Mouse (Mus musculus) liver, embryonic 11.5 days (tissue): ENCODE measurements at regions not wholly inside any gene's neighbourhood (a gene's known extent, or its start where the extent isn't known, plus 50 kb on each side); places are given as distances from the start of the nearest gene placed in this dataset.

Source experiments
- ATAC-seq: fragments of 200-750 bp; cut with Nextera tagmentation; replicated peaks from 2 replicates; pipeline ENCODE4 v1.8.0; 2017; ENCODE audit warnings: moderate number of reproducible peaks, mild to moderate bottlenecking, moderate TSS enrichment, moderate library complexity; ENCODE audit not compliant: low FRiP score
- DNase-seq: peaks from one replicate; pipeline ENCODE4 v3.0.0-alpha.2; 2017; ENCODE audit warnings: low spot score
- H3K27ac ChIP-seq: fragments of 300-500 bp; sonication (generic); 2 replicates; pipeline ENCODE4 v1.5.1; 2014; ENCODE audit warnings: mild to moderate bottlenecking, low read depth, low read length, control low read depth
- H3K27me3 ChIP-seq: fragments of 300-500 bp; sonication (generic); replicated peaks from 2 replicates; pipeline ENCODE4 v1.6.1; 2014; ENCODE audit warnings: low read length, mixed read lengths; ENCODE audit not compliant: control insufficient read depth, insufficient read depth
- H3K36me3 ChIP-seq: fragments of 300-500 bp; sonication (generic); 2 replicates; pipeline ENCODE4 v1.6.1; 2014; ENCODE audit warnings: mild to moderate bottlenecking, low read length, moderate library complexity, mixed read lengths; ENCODE audit not compliant: control insufficient read depth, insufficient read depth
- H3K4me1 ChIP-seq: fragments of 300-500 bp; sonication (generic); replicated peaks from 2 replicates; pipeline ENCODE4 v1.6.1; 2014; ENCODE audit warnings: low read length, mixed read lengths; ENCODE audit not compliant: control insufficient read depth, insufficient read depth
- H3K4me2 ChIP-seq: fragments of 300-500 bp; sonication (generic); 2 replicates; pipeline ENCODE4 v1.6.1; 2014; ENCODE audit warnings: mild to moderate bottlenecking, control low read depth, moderate library complexity
- H3K4me3 ChIP-seq: fragments of 300-500 bp; sonication (generic); 2 replicates; pipeline ENCODE4 v1.5.1; 2014; ENCODE audit warnings: low read depth, low read length, control low read depth
- H3K9ac ChIP-seq: fragments of 300-500 bp; sonication (generic); 2 replicates; pipeline ENCODE4 v1.6.1; 2014; ENCODE audit warnings: low read depth, low read length, control low read depth
- H3K9me3 ChIP-seq: fragments of 300-500 bp; sonication (generic); 2 replicates; pipeline ENCODE4 v1.6.1; 2016; ENCODE audit warnings: low read length, inconsistent platforms, mixed read lengths; ENCODE audit not compliant: control insufficient read depth
- WGBS: fragments of 180-500 bp; shearing (Covaris S2); extraction: QIAGEN DNeasy Blood & Tissue Kit; methylation state at CpG from one replicate; pipeline ENCODE4 v1.1.7; 2014; 5-methylcytosine and 5-hydroxymethylcytosine counted together

DNA sequence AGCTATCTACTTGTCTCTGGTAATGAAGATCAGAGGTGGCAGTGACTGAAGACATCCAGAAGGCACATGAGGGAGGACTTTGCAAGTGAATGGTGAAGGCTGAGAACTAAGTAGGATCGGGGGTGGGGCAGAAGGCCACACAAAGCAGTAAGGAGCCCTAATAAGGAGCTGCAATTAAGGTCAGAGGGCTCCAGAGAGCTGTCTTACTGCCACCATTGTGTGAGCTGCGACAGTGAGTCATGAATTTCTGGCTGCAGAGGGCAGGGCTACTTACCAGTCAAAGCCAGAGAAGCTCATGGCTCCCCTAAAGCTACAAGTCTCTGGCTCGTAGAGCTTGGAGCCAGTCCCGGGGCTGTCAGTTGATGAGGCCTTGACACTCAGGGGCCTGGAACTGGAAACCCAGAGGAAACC, 172.1 kb downstream of the Shq1 start:
- Histone ChIP-seq H3K4me3 (no peak overlapping the region), H3K9me3 (no peaks in the 10 kb centered on the region), H3K4me2 (no peak overlapping the region), H3K27me3 (no peaks in the 10 kb centered on the region), H3K4me1 (no peaks in the 10 kb centered on the region), H3K9ac (no peak overlapping the region), H3K36me3 (no peaks in the 10 kb centered on the region), H3K27ac (no peak overlapping the region)
- WGBS = 35% methylated on average over 4 of the region's 4 CpGs
- DNase-seq = no peak
- ATAC-seq = no peak

GRCm38 (mm10) chr6:100498126-100498525, 172.8 kb downstream of the Shq1 start:
- H3K27ac ChIP-seq = no peak overlapping the region
- H3K27me3 ChIP-seq = no peaks in the 10 kb centered on the region
- H3K4me2 ChIP-seq = no peak overlapping the region
- H3K4me3 ChIP-seq = no peak overlapping the region
- no peaks in the 10 kb centered on the region for H3K36me3 ChIP-seq
- H3K9me3 ChIP-seq = no peaks in the 10 kb centered on the region
- 78% methylated on average over 2 of the region's 2 CpGs for WGBS
- no peak for ATAC-seq
- no peak for DNase-seq
- H3K9ac ChIP-seq = no peak overlapping the region
- no peaks in the 10 kb centered on the region for H3K4me1 ChIP-seq

DNA sequence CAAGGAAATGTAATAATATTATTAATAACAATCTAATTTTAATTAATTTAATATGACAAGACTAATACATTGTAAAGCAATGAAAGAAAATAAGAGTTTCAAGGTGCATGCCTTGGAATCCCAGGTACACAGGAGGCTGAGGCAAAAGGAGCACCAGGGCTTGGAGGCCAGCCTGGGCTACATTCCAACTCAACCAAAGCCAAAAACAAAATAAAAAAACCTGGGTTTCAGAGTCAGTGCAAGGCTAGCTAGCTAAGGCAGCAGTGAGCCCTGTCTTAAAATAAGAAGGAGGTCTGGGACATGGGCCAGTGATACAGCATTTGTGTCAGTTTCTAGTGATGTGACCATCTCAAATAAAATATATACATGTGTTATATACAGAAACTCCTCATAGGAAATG, 174.8 kb downstream of the Shq1 start:
- no peak for ATAC-seq
- H3K36me3 ChIP-seq = no peaks in the 10 kb centered on the region
- H3K9me3 ChIP-seq = no peaks in the 10 kb centered on the region
- H3K27ac ChIP-seq = no peak overlapping the region
- no peak for DNase-seq
- no peak overlapping the region for H3K9ac ChIP-seq
- H3K4me2 ChIP-seq = no peak overlapping the region
- no peaks in the 10 kb centered on the region for H3K4me1 ChIP-seq
- no peaks in the 10 kb centered on the region for H3K27me3 ChIP-seq
- H3K4me3 ChIP-seq = no peak overlapping the region

GRCm38 (mm10) chr6:100495131-100495530, 175.8 kb downstream of the Shq1 start:
- Histone ChIP-seq H3K9me3 (no peaks in the 10 kb centered on the region), H3K9ac (no peak overlapping the region), H3K4me3 (no peak overlapping the region), H3K4me2 (no peak overlapping the region), H3K36me3 (no peaks in the 10 kb centered on the region), H3K27me3 (no peaks in the 10 kb centered on the region), H3K27ac (no peak overlapping the region), H3K4me1 (no peaks in the 10 kb centered on the region)
- WGBS = 79% methylated on average over 12 of the region's 12 CpGs
- DNase-seq (no peak), ATAC-seq (no peak)

- Histone ChIP-seq H3K27me3 (no peaks in the 10 kb centered on the region), H3K9ac (no peak overlapping the region), H3K9me3 (no peaks in the 10 kb centered on the region), H3K4me1 (no peaks in the 10 kb centered on the region), H3K4me2 (no peak overlapping the region), H3K27ac (no peak overlapping the region), H3K4me3 (no peak overlapping the region), H3K36me3 (no peaks in the 10 kb centered on the region)
- ATAC-seq = no peak
- WGBS = 52% methylated on average over 1 of the region's 1 CpGs
- DNase-seq = no peak
Observed at GRCm38 (mm10) chr6:100493558-100493957, 177.4 kb downstream of the Shq1 start.

DNA sequence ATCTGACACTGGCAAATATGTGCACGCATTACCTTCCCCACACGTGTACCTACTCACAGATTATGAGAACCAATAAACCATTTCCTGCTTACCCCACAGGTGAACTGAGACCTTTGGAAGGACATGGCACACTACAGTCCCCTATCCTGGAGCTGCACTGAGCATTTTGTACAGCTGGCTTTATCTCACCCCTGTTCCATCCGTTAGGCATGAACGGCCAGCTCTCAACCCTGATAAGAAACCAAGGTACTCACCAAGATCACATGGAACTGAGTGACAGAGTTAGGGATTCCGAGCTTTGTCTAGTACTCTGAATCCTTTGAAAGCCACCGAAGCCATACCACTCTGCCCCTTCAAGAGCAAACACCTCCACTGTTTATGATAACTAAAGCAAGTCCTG, 179.1 kb downstream of the Shq1 start:
- 64% methylated on average over 6 of the region's 6 CpGs for WGBS
- DNase-seq = no peak

GRCm38 (mm10) chr6:100490920-100491712, 179.8 kb downstream of the Shq1 start:
- Histone ChIP-seq H3K9ac (no peak overlapping the region), H3K9me3 (no peaks in the 10 kb centered on the region), H3K27ac (no peak overlapping the region), H3K27me3 (no peaks in the 10 kb centered on the region), H3K36me3 (no peaks in the 10 kb centered on the region), H3K4me3 (no peak overlapping the region), H3K4me2 (no peak overlapping the region), H3K4me1 (no peaks in the 10 kb centered on the region)
- DNase-seq = no peak
- WGBS = 86% methylated on average over 7 of the region's 7 CpGs
- no peak; the same call in 1 of the 2 replicates for ATAC-seq

More for the DNA sequence above, 179.1 kb downstream of the Shq1 start:
- no peak for ATAC-seq
- Histone ChIP-seq H3K27me3 (no peaks in the 10 kb centered on the region), H3K4me1 (no peaks in the 10 kb centered on the region), H3K4me3 (no peak overlapping the region), H3K9ac (no peak overlapping the region), H3K9me3 (no peaks in the 10 kb centered on the region), H3K27ac (no peak overlapping the region), H3K4me2 (no peak overlapping the region), H3K36me3 (no peaks in the 10 kb centered on the region)

DNA sequence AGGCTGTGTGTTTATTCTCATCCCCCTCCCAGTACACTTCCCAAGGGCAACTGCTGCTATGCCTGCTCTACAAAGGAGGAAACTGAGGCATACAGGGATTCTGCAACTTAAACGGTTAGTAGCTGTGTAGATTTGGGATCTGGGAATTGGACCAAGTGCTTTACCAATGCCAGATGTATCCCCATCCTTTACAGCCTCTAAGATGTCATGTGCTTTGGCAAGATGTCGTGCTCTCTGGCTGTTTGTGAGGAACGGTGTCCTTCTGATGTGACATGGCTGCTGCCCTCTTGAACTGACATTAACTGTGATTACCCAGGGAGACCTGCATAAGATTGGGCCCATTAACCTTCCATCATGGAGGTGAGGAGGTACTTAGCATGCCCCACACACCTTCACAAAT, 187.1 kb downstream of the Shq1 start:
- 62% methylated on average over 3 of the region's 3 CpGs for WGBS
- DNase-seq = no peak
- Histone ChIP-seq H3K36me3 (no peaks in the 10 kb centered on the region), H3K27ac (no peak overlapping the region), H3K4me2 (no peak overlapping the region), H3K4me3 (no peak overlapping the region), H3K9ac (no peak overlapping the region), H3K9me3 (no peaks in the 10 kb centered on the region), H3K27me3 (peaks cover 7% of the 10 kb centered on the region; the same call in 1 of the 2 replicates), H3K4me1 (no peaks in the 10 kb centered on the region)
- no peak for ATAC-seq

DNA sequence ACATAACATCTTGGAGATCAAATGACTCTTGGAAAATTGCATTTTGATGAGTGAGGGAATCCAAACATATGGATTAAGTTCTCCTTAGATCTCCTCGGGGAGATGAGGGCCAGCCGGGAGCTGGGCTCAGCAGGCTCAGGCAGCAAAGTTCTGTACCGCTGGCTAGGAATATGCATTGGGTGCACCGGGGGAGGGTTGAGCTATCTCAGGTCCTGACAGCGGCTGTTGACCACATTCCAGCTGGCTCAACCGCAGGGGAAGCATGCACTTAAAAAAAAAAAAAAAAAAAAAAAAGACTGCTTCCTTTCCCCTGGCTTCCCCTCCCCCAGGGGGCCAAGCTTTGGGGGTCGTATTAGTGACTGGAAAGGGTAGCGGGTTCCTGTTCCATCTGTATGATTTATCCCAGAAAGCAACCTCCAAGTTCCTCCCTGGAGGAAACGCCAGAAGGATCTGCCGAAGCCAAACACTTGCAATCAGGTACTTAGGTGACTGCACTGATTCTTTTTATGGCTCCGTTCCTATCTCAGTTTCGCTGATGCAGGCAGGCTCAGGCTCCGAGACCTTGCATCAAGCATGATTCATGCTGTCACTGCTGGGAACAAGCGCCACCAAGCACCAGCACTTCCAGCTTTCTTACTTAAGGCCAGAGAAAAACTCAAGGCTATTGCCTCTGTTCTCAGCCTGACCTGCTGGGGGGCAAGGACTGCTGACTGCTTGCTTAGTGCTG, 187.7 kb downstream of the Shq1 start:
- Histone ChIP-seq H3K36me3 (no peaks in the 10 kb centered on the region), H3K4me1 (no peaks in the 10 kb centered on the region), H3K9me3 (no peaks in the 10 kb centered on the region), H3K4me3 (no peak overlapping the region), H3K27ac (no peak overlapping the region), H3K27me3 (peaks cover 7% of the 10 kb centered on the region; the same call in 1 of the 2 replicates), H3K4me2 (0 out of 2 replicates have a peak overlapping the region, but pooled peaks have one; percentile 14), H3K9ac (no peak overlapping the region)
- DNase-seq (no peak), ATAC-seq (no peak)
- WGBS = 6% methylated on average over 14 of the region's 14 CpGs
